Mouse (Mus musculus) retina, postnatal 1 day (tissue): ENCODE measurements at regions not wholly inside any gene's neighbourhood (a gene's known extent, or its start where the extent isn't known, plus 50 kb on each side); places are given as distances from the start of the nearest gene placed in this dataset.

Experiments used
- DNase-seq: peaks from one replicate; pipeline ENCODE4 v3.0.0-alpha.2; 2012

GRCm38 (mm10) chr14:92764354-92764753, 1126.1 kb downstream of the Pcdh9 start:
- peak; percentile 9 for DNase-seq

GRCm38 (mm10) chr14:92754676-92755075, 1135.8 kb downstream of the Pcdh9 start:
- peak; percentile 64 for DNase-seq

GRCm38 (mm10) chr14:92717666-92718065, 1172.8 kb downstream of the Pcdh9 start:
- no peak for DNase-seq

GRCm38 (mm10) chr14:92688151-92688550, 1202.3 kb downstream of the Pcdh9 start:
- peak; percentile 86 for DNase-seq

- peak; percentile 55 for DNase-seq
These were observed 1203.4 kb downstream of the Pcdh9 start for GRCm38 (mm10) chr14:92687106-92687505.

GRCm38 (mm10) chr14:92678845-92679499, 1211.5 kb downstream of the Pcdh9 start:
- DNase-seq: no peak

- DNase-seq: no peak
These were observed 1216.3 kb downstream of the Pcdh9 start for GRCm38 (mm10) chr14:92674146-92674545.
